In the genomic region with DNA sequence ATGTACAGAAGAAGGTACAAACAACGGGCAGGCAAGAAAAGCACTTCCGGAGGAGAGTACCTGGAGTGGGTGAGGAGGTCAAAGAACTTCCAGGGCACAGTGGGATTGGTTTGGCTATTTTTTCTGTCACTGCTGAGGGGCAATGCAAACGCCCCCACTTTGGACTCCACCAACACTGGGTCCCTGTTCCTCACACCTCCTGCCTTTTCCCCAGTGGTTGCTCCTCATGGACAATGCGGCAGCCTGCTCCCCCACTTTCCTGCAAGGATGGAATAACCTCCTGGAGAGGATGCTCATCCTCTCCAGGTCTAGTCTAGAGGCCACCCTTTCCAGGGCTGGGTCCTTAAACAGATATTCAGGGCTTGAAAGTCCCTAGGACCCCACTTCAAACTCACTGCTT, we compare ENCODE assay signal across 16 mouse cellular contexts. TPM values are rescaled to one million over a fixed set of nuclear protein-coding genes. Genes with fewer than 3 reads are reported as not detected.
DNase-seq lines count a peak whose midpoint lies in the region; ATAC-seq lines count a peak whose summit lies in the region.
"Had no signal": no experiment of that assay in that cellular context is flagged by ENCODE, and none has a peak within 500 bp of the region (broad histone marks: within the 10 kb centered on the region; RNA-seq: fewer than 3 reads in every experiment).

No protein-coding gene starts in this region.

- H3K36me3 ChIP-seq in heart, embryonic 12.5 days = no peaks in the 10 kb centered on the region
- no peaks in the 10 kb centered on the region for H3K36me3 ChIP-seq in embryonic facial prominence, embryonic 13.5 days
- H3K36me3 ChIP-seq in hindbrain, embryonic 12.5 days = no peaks in the 10 kb centered on the region
- H3K36me3 ChIP-seq in midbrain, embryonic 11.5 days (ENCODE audit: control insufficient read depth, insufficient read depth, low read length) = no peaks in the 10 kb centered on the region
- H3K36me3 ChIP-seq: G1E; liver, embryonic 13.5 days had no signal

- WGBS in heart, embryonic 12.5 days = 11% methylated on average over 4 of the region's 4 CpGs
- 5% methylated on average over 4 of the region's 4 CpGs for WGBS in embryonic facial prominence, embryonic 13.5 days
- 5% methylated on average over 4 of the region's 4 CpGs for whole genome bisulfite sequencing in hindbrain, embryonic 12.5 days
- WGBS in midbrain, embryonic 11.5 days = 11% methylated on average over 4 of the region's 4 CpGs

- no peak overlapping the region for H3K27ac ChIP-seq in heart, embryonic 12.5 days (ENCODE audit: poor library complexity, severe bottlenecking)
- no peak overlapping the region for H3K27ac ChIP-seq in embryonic facial prominence, embryonic 13.5 days
- no peak overlapping the region for H3K27ac ChIP-seq in hindbrain, embryonic 12.5 days
- no peak overlapping the region for H3K27ac ChIP-seq in midbrain, embryonic 11.5 days (ENCODE audit: low read depth, low read length)
- H3K27ac ChIP-seq: liver, embryonic 13.5 days had no signal

- no peaks in the 10 kb centered on the region for H3K9me3 ChIP-seq in heart, embryonic 12.5 days (replicated peaks)
- H3K9me3 ChIP-seq in embryonic facial prominence, embryonic 13.5 days = no peaks in the 10 kb centered on the region
- no peaks in the 10 kb centered on the region for H3K9me3 ChIP-seq in hindbrain, embryonic 12.5 days (replicated peaks)
- H3K9me3 ChIP-seq in midbrain, embryonic 11.5 days (ENCODE audit: control insufficient read depth, low read length) = no peaks in the 10 kb centered on the region
- H3K9me3 ChIP-seq: G1E; liver, embryonic 13.5 days had no signal

- peaks cover 87% of the 10 kb centered on the region for H3K27me3 ChIP-seq in heart, embryonic 12.5 days (replicated peaks)
- peaks cover 91% of the 10 kb centered on the region for H3K27me3 ChIP-seq in embryonic facial prominence, embryonic 13.5 days
- peaks cover 92% of the 10 kb centered on the region for H3K27me3 ChIP-seq in hindbrain, embryonic 12.5 days
- H3K27me3 ChIP-seq in midbrain, embryonic 11.5 days (ENCODE audit: control insufficient read depth, insufficient read depth, low read length) = peaks cover 55% of the 10 kb centered on the region

- DNase-seq in heart, adult 8-10 months (ENCODE audit: low spot score) = no peak
- DNase-seq in midbrain, embryonic 11.5 days (ENCODE audit: low spot score, missing footprints) = peak; percentile 91
- DNase-seq in urinary bladder, postnatal 10 days (ENCODE audit: low spot score) = no peak
- no peak for DNase-seq in frontal cortex, postnatal 14 days (ENCODE audit: low spot score in 2 of 2)
- DNase-seq in retina, postnatal 1 day = no peak
- DNase-seq: kidney, adult 8-10 months; liver, embryonic 13.5 days; spleen, adult 18-20 months; thymus, adult 18-20 months had no signal

- peak overlapping the region; percentile 32; the same call in 1 of the 2 replicates for H3K4me3 ChIP-seq in heart, embryonic 12.5 days
- H3K4me3 ChIP-seq in embryonic facial prominence, embryonic 13.5 days = peak overlapping the region; percentile 40; the same call in 1 of the 2 replicates
- 0 out of 2 replicates have a peak overlapping the region, but pooled peaks have one; percentile 20 for H3K4me3 ChIP-seq in hindbrain, embryonic 12.5 days
- no peak overlapping the region for H3K4me3 ChIP-seq in midbrain, embryonic 11.5 days (ENCODE audit: low read depth, low read length)

- no peak for ATAC-seq in heart, embryonic 12.5 days (ENCODE audit: insufficient number of reproducible peaks, low FRiP score)
- no peak for ATAC-seq in embryonic facial prominence, embryonic 13.5 days (ENCODE audit: insufficient number of reproducible peaks, insufficient read depth, low FRiP score, low TSS enrichment, low read depth)
- no peak for ATAC-seq in hindbrain, embryonic 12.5 days (ENCODE audit: low FRiP score)
- 0 out of 2 replicates have a peak, but pooled peaks have one; percentile 8 for ATAC-seq in midbrain, embryonic 11.5 days (ENCODE audit: low FRiP score)

- peaks cover 5% of the 10 kb centered on the region for H3K4me1 ChIP-seq in heart, embryonic 12.5 days (replicated peaks)
- H3K4me1 ChIP-seq in embryonic facial prominence, embryonic 13.5 days = peaks cover 16% of the 10 kb centered on the region
- H3K4me1 ChIP-seq in hindbrain, embryonic 12.5 days = peaks cover 32% of the 10 kb centered on the region
- H3K4me1 ChIP-seq in midbrain, embryonic 11.5 days (ENCODE audit: control insufficient read depth, insufficient read depth, low read length) = peaks cover 26% of the 10 kb centered on the region
- H3K4me1 ChIP-seq: liver, embryonic 13.5 days had no signal

- H3K9ac ChIP-seq in heart, embryonic 12.5 days = no peak overlapping the region
- no peak overlapping the region for H3K9ac ChIP-seq in embryonic facial prominence, embryonic 13.5 days
- no peak overlapping the region for H3K9ac ChIP-seq in hindbrain, embryonic 12.5 days
- no peak overlapping the region; the same call in 1 of the 2 replicates for H3K9ac ChIP-seq in midbrain, embryonic 11.5 days (ENCODE audit: low read length)
- H3K9ac ChIP-seq: liver, embryonic 13.5 days had no signal

- peak overlapping the region; percentile 57 for H3K4me2 ChIP-seq in heart, embryonic 12.5 days
- H3K4me2 ChIP-seq in embryonic facial prominence, embryonic 13.5 days = peak overlapping the region; percentile 63
- H3K4me2 ChIP-seq in hindbrain, embryonic 12.5 days (replicated peaks) = peak overlapping the region; percentile 57
- H3K4me2 ChIP-seq in midbrain, embryonic 11.5 days = peak overlapping the region; percentile 57

RNA-seq across cellular contexts. Expression of a gene that starts 38.8 kb away (rescaled TPM):
- polyA plus RNA-seq in heart, embryonic 12.5 days (2016; fragmentation: Nextera tagmentation; extraction: Ambion mirVana) = 1.3 and 1.5 TPM in 2 replicates
- under 1 TPM in 3 of 4 experiments, not detected in 1; 0.34 to 0.82 (median 0.49) TPM for total RNA-seq in heart, adult 8-10 months (2022)
- 2.1 and 2.8 TPM in 2 replicates for polyA plus RNA-seq in embryonic facial prominence, embryonic 13.5 days (2015; fragmentation: Nextera tagmentation; extraction: Ambion mirVana)
- polyA plus RNA-seq in hindbrain, embryonic 12.5 days (2016; fragmentation: Nextera tagmentation; extraction: Ambion mirVana) = 7.3 and 7.7 TPM in 2 replicates
- 1.8 TPM in 2 replicates for polyA plus RNA-seq in midbrain, embryonic 11.5 days (2014; fragmentation: Nextera tagmentation; extraction: Ambion mirVana)

RNA-seq across cellular contexts. Expression of a gene that starts 39.2 kb away (rescaled TPM):
- 0.04 TPM in 1 of 2 replicates, not detected in the other for polyA plus RNA-seq in heart, embryonic 12.5 days (2016; fragmentation: Nextera tagmentation; extraction: Ambion mirVana)
- total RNA-seq in heart, adult 8-10 months (2022) = not detected
- 2.4 and 3.9 TPM in 2 replicates for polyA plus RNA-seq in embryonic facial prominence, embryonic 13.5 days (2015; fragmentation: Nextera tagmentation; extraction: Ambion mirVana)
- polyA plus RNA-seq in hindbrain, embryonic 12.5 days (2016; fragmentation: Nextera tagmentation; extraction: Ambion mirVana) = 10.1 and 14.7 TPM in 2 replicates
- 15.1 and 15.9 TPM in 2 replicates for polyA plus RNA-seq in midbrain, embryonic 11.5 days (2014; fragmentation: Nextera tagmentation; extraction: Ambion mirVana)
- total RNA-seq: common myeloid progenitor, adult 5-6 weeks; megakaryocyte progenitor cell, adult 5-6 weeks had no signal
- polyA plus RNA-seq: G1E; heart, embryonic 16.5 days; liver, embryonic 13.5 days had no signal
